ENCODE assay signal across 16 mouse cellular contexts in genomic region chr2:60550521-60550920, GRCm38 (mm10).
"Had no signal": no experiment of that assay in that cellular context is flagged by ENCODE, and none has a peak within 500 bp of the region (broad histone marks: within the 10 kb centered on the region; RNA-seq: fewer than 3 reads in every experiment).

No protein-coding gene starts in this region.

- H3K27ac ChIP-seq: neural tube, embryonic 13.5 days; neural tube, embryonic 15.5 days; stomach, embryonic 15.5 days; stomach, postnatal 0 days had no signal

- H3K9ac ChIP-seq: neural tube, embryonic 13.5 days; neural tube, embryonic 15.5 days; stomach, embryonic 15.5 days had no signal

- H3K27me3 ChIP-seq: stomach, embryonic 15.5 days had no signal

- H3K4me3 ChIP-seq: neural tube, embryonic 13.5 days; neural tube, embryonic 15.5 days; stomach, embryonic 15.5 days had no signal

- H3K36me3 ChIP-seq: neural tube, embryonic 13.5 days; neural tube, embryonic 15.5 days; stomach, embryonic 15.5 days had no signal

- DNase-seq: retina, postnatal 1 day; right cerebral cortex, adult 18-20 months; right cerebral cortex, postnatal 14 days; right cerebral cortex, postnatal 25 days; right cerebral cortex, postnatal 4 days; spleen, adult 18-20 months; thymus, adult 18-20 months; thymus, adult 2 months; thymus, postnatal 14 days; thymus, postnatal 25 days; thymus, postnatal 36 days; thymus, postnatal 4 days had no signal

- H3K9me3 ChIP-seq: neural tube, embryonic 13.5 days; neural tube, embryonic 15.5 days; stomach, embryonic 15.5 days had no signal

- H3K4me2 ChIP-seq: neural tube, embryonic 13.5 days; neural tube, embryonic 15.5 days; stomach, embryonic 15.5 days had no signal
